Mouse (Mus musculus) heart, postnatal 10 days (tissue): ENCODE data around the gene Klhl29. TPM values are rescaled to one million over a fixed set of nuclear protein-coding genes. Genes with fewer than 3 reads are reported as not detected.
A peak's percentile ranks its signal among the peaks of the same experiment; 100 is the strongest.

Source experiments
- DNase-seq, 2 experiments: peaks; one replicate each; pipeline ENCODE4 v3.0.0; 2021
- intact Hi-C: fragments of 180-260 bp; cut with DNase I; formaldehyde crosslinking; loops from one replicate; pipeline ENCODE4 v1.15.1; 2025
- total RNA-seq, 2 experiments: library from RNA; stranded (reverse); gene quantifications; 2 replicates each; pipeline ENCODE4 v1.2.3; 2021

The Klhl29 gene
- total RNA-seq, 2 experiments from 2014 or later, result 0.96 to 1.1 TPM

DNA sequence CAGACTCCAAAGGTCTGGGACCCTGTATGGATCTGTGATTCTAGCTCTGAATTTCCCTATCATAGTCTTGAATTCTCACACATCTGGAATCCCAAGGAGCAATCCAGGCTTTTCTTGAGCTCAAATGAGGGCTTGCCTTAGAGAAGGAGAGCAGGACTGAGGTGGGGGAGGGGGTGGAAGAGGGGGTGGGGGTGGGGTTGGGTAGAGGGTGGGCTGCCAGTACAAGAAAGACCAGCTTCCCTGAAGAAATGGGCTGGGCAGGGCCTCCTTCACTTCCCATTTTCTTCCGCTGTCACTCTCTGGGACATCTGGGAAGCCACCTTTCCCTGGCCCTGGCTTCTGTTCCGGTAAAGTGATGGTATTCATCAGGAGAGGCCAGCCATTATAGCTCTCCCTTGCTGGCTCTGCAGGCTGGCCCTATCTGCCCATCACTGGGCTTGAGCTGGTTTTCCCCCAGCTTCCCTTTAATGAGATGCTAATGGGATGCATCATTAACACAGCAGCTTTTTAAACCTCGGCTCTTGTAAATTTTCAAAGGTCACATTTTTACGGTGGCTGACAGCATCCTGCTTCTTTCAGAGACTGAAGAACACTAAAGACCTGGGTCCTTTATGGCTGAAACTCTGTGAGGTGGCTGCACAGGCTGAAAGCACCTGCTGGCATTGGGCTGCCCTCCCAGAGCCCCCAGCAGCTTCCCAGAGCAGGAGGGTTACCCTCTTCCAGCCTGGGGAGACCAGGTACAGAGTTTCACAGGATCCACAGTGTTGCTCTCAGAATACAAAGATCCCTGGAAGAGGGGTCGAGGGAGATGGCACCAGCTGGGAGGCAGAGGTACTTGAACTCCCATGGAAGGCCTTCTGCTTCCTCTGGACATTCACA is 231.3 kb downstream of the Klhl29 start:
- intact Hi-C loops, result loop anchor here (5.0 kb wide), 2 partner anchors 228 to 268 kb away; no protein-coding TSS in a partner anchor

DNA sequence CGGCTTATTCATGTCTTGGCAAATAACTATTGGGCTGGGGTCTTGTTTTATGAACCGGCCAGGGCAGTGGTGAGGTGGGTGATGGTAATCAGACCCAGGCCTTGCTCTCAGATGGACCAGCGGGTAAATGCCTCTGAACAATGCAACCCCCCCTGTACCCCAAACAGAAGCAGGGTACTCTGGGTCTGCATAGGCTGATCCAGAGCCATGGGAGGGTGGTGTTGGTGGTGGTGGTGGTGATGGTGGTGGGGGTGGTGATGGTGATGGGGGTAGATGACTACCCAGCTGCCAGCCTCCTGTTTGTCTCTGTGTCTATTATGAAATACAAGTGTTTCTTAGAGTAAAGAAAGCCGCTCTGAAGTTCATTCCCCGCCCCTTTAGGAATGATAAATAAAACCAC is 232.3 kb downstream of the Klhl29 start:
- intact Hi-C loops, result loop anchor here (5.0 kb wide), 2 partner anchors 229 to 269 kb away; no protein-coding TSS in a partner anchor

More for the DNA sequence above, 231.3 kb downstream of the Klhl29 start:
- DNase-seq, result no peak

DNA sequence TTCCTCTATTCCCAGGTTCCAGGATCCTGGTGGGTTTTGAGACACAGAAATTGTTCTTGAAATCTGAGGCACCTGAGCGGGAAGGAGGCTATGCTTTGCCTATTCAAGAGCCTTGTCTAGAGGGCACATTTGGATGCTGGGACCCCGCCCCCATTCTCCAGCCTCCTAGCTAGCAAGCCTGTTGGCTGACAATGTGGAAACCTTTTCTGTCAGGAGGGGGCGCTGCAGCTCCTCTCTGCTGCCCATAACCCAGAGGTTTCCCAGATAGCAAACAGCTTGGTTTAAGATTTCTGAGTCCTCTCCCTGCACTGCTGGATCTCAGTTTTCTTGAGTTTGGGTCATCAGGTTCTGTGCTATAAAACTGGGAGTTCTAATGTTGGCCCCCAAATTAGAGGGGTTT is 232.7 kb downstream of the Klhl29 start:
- intact Hi-C loops, result loop anchor here (5.0 kb wide), 2 partner anchors 230 to 270 kb away; no protein-coding TSS in a partner anchor
- DNase-seq, result peak; percentile 80 to 88

More for the DNA sequence above, 232.3 kb downstream of the Klhl29 start:
- DNase-seq, result no peak

- intact Hi-C loops, result loop anchor here (5.0 kb wide), 2 partner anchors 231 to 271 kb away; no protein-coding TSS in a partner anchor
- DNase-seq, result peak in 1 of 2 experiments; percentile 27
Measured at GRCm38 (mm10) chr12:5141040-5141439, 234.4 kb downstream of the Klhl29 start.

GRCm38 (mm10) chr12:5139302-5139701 is 236.2 kb downstream of the Klhl29 start:
- intact Hi-C loops, result no loop called here
- no peak for DNase-seq

GRCm38 (mm10) chr12:5136300-5136699 is 239.2 kb downstream of the Klhl29 start:
- intact Hi-C loops, result loop anchor here (2.0 kb wide), 1 partner anchor 107 kb away; no protein-coding TSS in a partner anchor

GRCm38 (mm10) chr12:5129190-5129589 is 246.3 kb downstream of the Klhl29 start:
- intact Hi-C loops, result no loop called here
- peak; percentile 36 to 41 for DNase-seq

More at GRCm38 (mm10) chr12:5136300-5136699, 239.2 kb downstream of the Klhl29 start:
- DNase-seq, result peak; percentile 50 to 66

- intact Hi-C loops, result no loop called here
- no peak for DNase-seq
Measured at GRCm38 (mm10) chr12:5125907-5126306, 249.6 kb downstream of the Klhl29 start.

DNA sequence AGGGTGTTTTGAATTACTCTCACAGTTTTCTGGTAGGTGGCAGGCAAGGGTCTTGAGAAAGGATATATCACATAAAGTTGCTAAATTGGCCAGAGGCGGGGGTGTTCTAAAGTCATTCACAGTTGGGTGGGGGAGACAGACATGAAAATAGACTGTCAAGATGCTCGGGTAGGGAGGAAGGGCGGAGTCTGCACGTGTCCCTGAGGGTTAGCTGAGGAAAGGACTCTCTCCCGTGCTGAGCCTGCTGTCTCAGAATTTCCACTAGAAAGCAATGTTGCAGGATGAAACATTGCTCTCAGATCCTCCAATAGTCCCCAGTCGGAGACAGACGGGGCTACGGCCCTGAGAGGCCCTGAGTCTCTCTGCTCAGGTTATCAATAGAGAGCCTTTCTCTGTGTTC is 252.5 kb downstream of the Klhl29 start:
- no peak for DNase-seq
- intact Hi-C loops, result no loop called here

GRCm38 (mm10) chr12:5120249-5120648 is 255.2 kb downstream of the Klhl29 start:
- intact Hi-C loops, result no loop called here
- no peak for DNase-seq

DNA sequence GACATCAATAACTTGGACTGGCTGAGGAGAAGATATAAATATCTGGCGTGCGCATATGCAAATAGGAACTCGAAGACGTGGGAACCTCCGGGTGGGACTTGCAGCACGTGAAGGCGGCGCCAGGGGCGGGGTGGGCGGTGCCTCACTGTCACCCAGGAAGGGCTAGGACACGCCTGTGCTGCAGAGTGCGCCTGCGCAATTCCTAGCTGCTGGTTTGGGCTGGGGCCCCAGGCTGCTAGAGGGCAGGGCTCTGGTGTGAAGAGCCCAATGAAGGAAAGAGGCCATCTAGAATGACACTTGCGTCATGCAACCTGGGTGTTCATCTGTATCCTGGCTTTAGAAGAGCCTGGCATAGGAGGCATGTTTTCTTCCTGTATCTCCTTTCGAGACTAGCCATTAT is 255.8 kb downstream of the Klhl29 start:
- DNase-seq, result peak; percentile 91 to 92
- intact Hi-C loops, result no loop called here

DNA sequence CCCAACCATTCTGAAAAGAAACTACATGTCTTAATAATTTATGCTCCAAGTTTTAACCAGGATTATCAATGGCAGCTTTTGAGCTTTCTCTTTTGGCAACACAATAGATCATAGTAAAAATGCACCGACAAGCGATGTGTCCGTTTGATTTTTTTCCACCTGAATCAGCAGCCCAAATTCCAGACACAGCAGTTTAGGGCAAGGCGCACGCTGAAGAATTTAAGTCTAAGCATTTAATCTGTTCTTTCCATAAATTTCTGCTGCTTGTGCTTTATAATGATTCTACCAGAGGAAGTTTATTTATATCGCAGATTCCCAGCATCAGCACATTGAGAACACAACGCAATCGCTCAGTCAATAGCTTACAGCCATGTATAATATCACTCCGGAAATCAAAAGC is 256.2 kb downstream of the Klhl29 start:
- no peak for DNase-seq
- intact Hi-C loops, result no loop called here

DNA sequence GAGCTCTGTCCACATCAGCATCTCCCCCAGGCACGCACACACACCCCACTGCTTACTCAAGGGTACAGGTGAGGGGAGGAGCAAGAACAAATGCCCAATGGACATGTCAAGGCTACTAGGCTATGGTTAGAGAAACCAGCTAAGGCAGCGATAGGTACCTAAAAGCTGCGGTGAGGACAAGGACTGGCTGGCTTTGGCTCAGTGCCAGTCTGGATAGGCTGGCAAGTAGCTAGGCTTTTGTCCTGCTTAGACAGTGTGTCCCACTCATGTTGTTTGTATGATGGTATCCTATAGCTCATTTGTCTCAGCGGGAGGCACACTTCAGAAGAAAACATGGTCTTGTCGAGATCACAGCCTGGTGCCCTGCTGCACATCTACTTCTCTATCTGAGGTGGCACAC is 258.9 kb downstream of the Klhl29 start:
- DNase-seq, result no peak
- intact Hi-C loops, result no loop called here

DNA sequence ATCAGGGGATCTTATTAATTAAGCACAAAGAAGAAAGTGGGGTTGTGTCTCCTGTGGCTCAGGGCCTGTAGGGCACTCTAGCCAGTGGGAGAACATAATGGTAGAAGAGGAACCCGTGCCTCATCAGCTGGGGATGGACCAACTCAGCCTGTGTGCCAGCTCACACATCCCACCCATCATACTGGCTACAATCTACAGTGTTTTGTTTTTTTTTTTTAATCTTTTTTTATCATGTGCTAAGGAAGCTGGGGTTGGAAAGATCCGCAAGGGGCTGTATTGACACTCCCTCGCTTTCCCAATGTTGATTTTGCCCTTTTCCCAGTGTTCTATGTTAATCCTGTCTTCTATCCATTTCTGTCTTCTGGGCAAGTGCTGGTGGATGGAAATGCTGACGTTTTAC is 260.9 kb downstream of the Klhl29 start:
- intact Hi-C loops, result no loop called here
- no peak for DNase-seq

- peak; percentile 56 to 72 for DNase-seq
- intact Hi-C loops, result no loop called here
Measured at GRCm38 (mm10) chr12:5111343-5111742, 264.1 kb downstream of the Klhl29 start.

DNA sequence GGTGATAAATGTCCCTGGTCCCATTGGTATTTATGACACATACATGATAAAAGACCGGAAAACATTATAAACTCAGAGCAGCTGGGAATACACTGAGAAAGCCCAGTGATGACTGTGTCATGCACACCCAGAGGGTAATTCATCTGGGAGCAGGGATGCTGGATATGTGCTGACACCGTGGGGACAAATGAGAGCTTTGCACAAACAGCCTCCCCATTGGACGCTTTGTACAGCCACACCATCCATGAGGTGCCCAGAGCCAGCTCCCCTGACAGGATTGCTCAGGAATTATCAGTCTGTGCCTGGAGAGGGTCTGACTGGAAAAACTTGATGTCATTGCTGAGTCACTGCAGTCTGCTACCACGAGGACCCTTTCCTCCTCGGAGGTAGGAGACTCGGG is 266.9 kb downstream of the Klhl29 start:
- intact Hi-C loops, result no loop called here
- peak; percentile 15 to 26 for DNase-seq

DNA sequence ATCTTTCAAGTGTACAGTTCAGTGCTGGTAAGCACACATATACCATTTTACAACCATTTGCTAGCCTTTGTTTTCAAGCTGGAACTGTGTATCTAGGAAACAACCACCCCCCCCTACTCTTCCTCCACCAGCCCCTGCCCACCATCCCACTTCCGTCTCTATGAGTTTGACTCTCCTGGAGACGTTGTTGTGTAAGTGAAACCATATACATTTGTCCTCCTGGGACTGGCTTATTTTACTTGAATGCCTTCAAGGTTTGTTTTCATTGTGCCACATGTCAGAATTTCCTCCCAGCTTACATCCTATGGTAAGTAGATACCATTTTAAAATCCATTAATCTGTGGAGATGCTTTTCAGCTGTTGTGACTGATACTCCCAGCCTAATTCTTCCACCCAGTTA is 267.7 kb downstream of the Klhl29 start:
- DNase-seq, result no peak
- intact Hi-C loops, result no loop called here

DNA sequence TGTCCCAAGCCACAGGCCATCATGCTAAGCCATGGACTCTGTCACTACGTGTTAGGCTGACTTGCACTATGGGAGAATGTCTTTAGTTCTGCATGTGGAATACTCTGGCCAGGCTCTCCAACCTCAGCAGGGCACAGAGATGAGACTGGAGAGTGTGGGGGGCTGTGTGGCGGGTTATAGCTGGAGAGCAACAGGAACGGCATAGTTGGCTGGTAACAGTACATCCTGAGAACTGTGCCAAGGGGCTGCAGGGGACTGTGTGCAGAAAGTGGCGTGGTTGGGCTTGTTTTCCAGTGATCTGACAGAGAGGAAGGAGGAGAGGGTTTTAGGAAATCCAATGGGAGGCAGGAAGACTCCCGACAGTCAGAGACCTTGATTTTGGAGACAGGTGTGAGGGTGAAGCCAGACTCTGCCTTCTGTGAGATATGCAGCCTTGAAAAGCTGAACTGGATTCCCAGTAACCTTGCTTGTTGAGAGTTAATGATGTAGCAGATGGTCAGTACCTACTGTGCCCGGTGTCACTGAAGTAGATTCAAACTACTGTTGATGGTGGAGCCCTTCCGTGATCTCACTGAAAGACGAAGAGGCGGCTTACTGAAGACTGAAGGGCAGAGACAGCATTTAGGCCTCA is 270.9 kb downstream of the Klhl29 start:
- intact Hi-C loops, result no loop called here
- no peak for DNase-seq

DNA sequence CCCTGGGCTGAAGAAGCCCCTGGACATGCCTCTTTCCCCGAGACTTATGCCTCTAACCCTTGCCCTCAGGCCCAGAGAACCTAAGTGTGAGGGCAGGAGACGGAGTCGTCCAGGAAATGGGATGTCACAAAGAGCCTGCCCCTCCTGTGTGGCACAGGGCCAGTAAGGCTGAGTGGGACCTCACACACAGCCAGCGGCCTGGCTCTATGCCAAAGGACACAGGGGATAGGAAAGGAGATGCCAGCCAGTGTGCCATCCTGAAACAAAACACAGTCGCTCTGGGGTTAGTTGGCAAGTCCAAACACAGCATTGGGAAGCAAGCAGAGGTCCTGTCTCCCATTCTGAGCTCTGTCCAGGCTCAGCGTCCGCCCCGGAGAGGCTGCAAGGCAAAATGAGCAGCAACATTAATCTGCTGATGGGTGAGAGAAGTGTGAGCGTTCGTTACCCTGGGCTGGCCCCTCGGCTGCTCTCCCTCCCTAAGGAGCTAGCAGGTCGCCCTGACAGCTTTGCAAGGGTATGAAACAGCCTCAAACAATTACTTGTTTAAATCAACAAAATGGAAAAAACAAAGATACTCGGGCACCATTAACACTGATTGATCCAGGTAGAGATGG is 274.0 kb downstream of the Klhl29 start:
- intact Hi-C loops, result no loop called here
- DNase-seq, result no peak

- intact Hi-C loops, result no loop called here
- DNase-seq, result no peak
Measured at GRCm38 (mm10) chr12:5099572-5099971, 275.9 kb downstream of the Klhl29 start.

DNA sequence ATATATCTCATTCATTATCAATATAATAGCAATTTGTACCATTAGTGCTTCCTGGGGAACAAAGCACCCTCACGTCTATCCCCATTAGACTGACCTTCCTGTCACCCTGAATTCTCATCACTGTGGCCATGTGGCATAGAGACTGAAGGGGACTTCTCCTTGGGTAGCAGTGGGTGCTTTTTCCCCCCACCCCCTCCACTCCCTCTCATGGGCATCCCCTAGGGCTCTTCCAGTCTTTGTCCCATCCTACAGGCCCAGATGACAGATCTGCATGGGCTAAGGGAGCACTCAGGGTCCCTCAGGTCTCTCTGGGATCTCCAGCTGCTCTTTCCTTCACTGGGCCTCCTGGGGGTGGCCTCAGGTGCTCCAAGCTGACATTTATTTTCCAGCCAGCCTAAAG is 286.8 kb downstream of the Klhl29 start:
- intact Hi-C loops, result no loop called here
- no peak for DNase-seq
